In genomic region chr1:129150643-129151042, GRCm38 (mm10) we compare ENCODE assay signal across 14 mouse cellular contexts.
DNase-seq lines count a peak whose midpoint lies in the region; ATAC-seq and TF ChIP-seq lines count a peak whose summit lies in the region.
"Had no signal": no experiment of that assay in that cellular context is flagged by ENCODE, and none has a peak within 500 bp of the region (broad histone marks: within the 10 kb centered on the region; RNA-seq: fewer than 3 reads in every experiment).

No protein-coding gene starts in this region.

- no peak for TF ChIP-seq CTCF in lung, adult 2 months (IDR thresholded peaks at IDR 0.05; ENCODE audit: insufficient read depth, low read length)

- 0 out of 2 replicates have a peak, but pooled peaks have one; percentile 50 for ATAC-seq in forebrain, embryonic 13.5 days
- ATAC-seq in lung, embryonic 15.5 days (ENCODE audit: borderline replicate concordance, extremely low read depth, low FRiP score, low TSS enrichment): peak; percentile 59; the same call in 1 of the 2 replicates
- ATAC-seq in forebrain, embryonic 15.5 days (replicated peaks): peak; percentile 66; the same call in 1 of the 2 replicates
- ATAC-seq in erythroblast, adult 5-6 weeks (replicated peaks; ENCODE audit: low FRiP score, poor library complexity, severe bottlenecking): no peak

- no peak for DNase-seq in forebrain, embryonic 10.5 days (ENCODE audit: extremely low spot score, low spot score)
- DNase-seq in lung, adult 2 months: no peak
- DNase-seq in lung, postnatal 10 days: peak; percentile 47
- no peak for DNase-seq in gastrocnemius, postnatal 4 days (ENCODE audit: low spot score in 2 of 2)
- DNase-seq: adrenal gland, postnatal 25 days; heart, adult 2 months; kidney, adult 8-10 months; right cerebral cortex, postnatal 4 days had no signal

- H3K27me3 ChIP-seq in forebrain, embryonic 13.5 days: no peaks in the 10 kb centered on the region
- no peaks in the 10 kb centered on the region for H3K27me3 ChIP-seq in forebrain, embryonic 10.5 days (ENCODE audit: poor library complexity, severe bottlenecking)
- no peaks in the 10 kb centered on the region for H3K27me3 ChIP-seq in lung, embryonic 15.5 days
- H3K27me3 ChIP-seq in forebrain, embryonic 15.5 days: no peaks in the 10 kb centered on the region
- H3K27me3 ChIP-seq: limb, embryonic 15.5 days had no signal

- H3K36me3 ChIP-seq in forebrain, embryonic 13.5 days (ENCODE audit: poor library complexity, severe bottlenecking): no peaks in the 10 kb centered on the region
- H3K36me3 ChIP-seq in forebrain, embryonic 10.5 days (replicated peaks): no peaks in the 10 kb centered on the region
- no peaks in the 10 kb centered on the region for H3K36me3 ChIP-seq in lung, embryonic 15.5 days
- no peaks in the 10 kb centered on the region for H3K36me3 ChIP-seq in forebrain, embryonic 15.5 days
- H3K36me3 ChIP-seq: limb, embryonic 15.5 days had no signal

- no peak overlapping the region for H3K4me2 ChIP-seq in forebrain, embryonic 13.5 days
- no peak overlapping the region for H3K4me2 ChIP-seq in lung, embryonic 15.5 days
- H3K4me2 ChIP-seq in forebrain, embryonic 15.5 days (replicated peaks): no peak overlapping the region
- H3K4me2 ChIP-seq: limb, embryonic 15.5 days had no signal

- no peak overlapping the region for H3K9ac ChIP-seq in forebrain, embryonic 13.5 days
- H3K9ac ChIP-seq in lung, embryonic 15.5 days: no peak overlapping the region
- H3K9ac ChIP-seq in forebrain, embryonic 15.5 days (replicated peaks): no peak overlapping the region
- H3K9ac ChIP-seq: limb, embryonic 15.5 days had no signal

- no peaks in the 10 kb centered on the region for H3K9me3 ChIP-seq in forebrain, embryonic 13.5 days (replicated peaks)
- no peaks in the 10 kb centered on the region for H3K9me3 ChIP-seq in forebrain, embryonic 10.5 days
- H3K9me3 ChIP-seq in lung, embryonic 15.5 days: no peaks in the 10 kb centered on the region
- no peaks in the 10 kb centered on the region for H3K9me3 ChIP-seq in forebrain, embryonic 15.5 days
- H3K9me3 ChIP-seq: limb, embryonic 15.5 days had no signal

- H3K27ac ChIP-seq in forebrain, embryonic 13.5 days: no peak overlapping the region
- H3K27ac ChIP-seq in forebrain, embryonic 10.5 days: no peak overlapping the region
- H3K27ac ChIP-seq in lung, embryonic 15.5 days: no peak overlapping the region
- no peak overlapping the region for H3K27ac ChIP-seq in forebrain, embryonic 15.5 days (replicated peaks)
- H3K27ac ChIP-seq: heart, adult 2 months; limb, embryonic 15.5 days; macrophage had no signal

- TF ChIP-seq POLR2A in lung, adult 2 months (IDR thresholded peaks at IDR 0.05; ENCODE audit: borderline replicate concordance, extremely low read depth, low read depth, low read length): no peak

- H3K4me1 ChIP-seq in forebrain, embryonic 13.5 days: 0 out of 2 replicates have a peak, but pooled peaks cover 4% of the 10 kb centered on the region
- H3K4me1 ChIP-seq in forebrain, embryonic 10.5 days: peaks cover 5% of the 10 kb centered on the region
- H3K4me1 ChIP-seq in lung, embryonic 15.5 days: no peaks in the 10 kb centered on the region
- no peaks in the 10 kb centered on the region for H3K4me1 ChIP-seq in lung, adult 2 months (ENCODE audit: control insufficient read depth, insufficient read depth, low read length)
- H3K4me1 ChIP-seq in forebrain, embryonic 15.5 days: 0 out of 2 replicates have a peak, but pooled peaks cover 2% of the 10 kb centered on the region
- H3K4me1 ChIP-seq: limb, embryonic 15.5 days had no signal

- WGBS in forebrain, embryonic 13.5 days: 78% methylated on average over 1 of the region's 1 CpGs
- WGBS in forebrain, embryonic 10.5 days: 85% methylated on average over 1 of the region's 1 CpGs
- 44% methylated on average over 1 of the region's 1 CpGs for WGBS in lung, embryonic 15.5 days
- 55% methylated on average over 1 of the region's 1 CpGs for WGBS in lung, adult 2 months
- 65% methylated on average over 1 of the region's 1 CpGs for WGBS in forebrain, embryonic 15.5 days

- no peak overlapping the region for H3K4me3 ChIP-seq in forebrain, embryonic 13.5 days
- H3K4me3 ChIP-seq in forebrain, embryonic 10.5 days: no peak overlapping the region
- no peak overlapping the region for H3K4me3 ChIP-seq in lung, embryonic 15.5 days
- H3K4me3 ChIP-seq in lung, adult 2 months (replicated peaks; ENCODE audit: extremely low read depth, low read depth, low read length): no peak overlapping the region
- H3K4me3 ChIP-seq in forebrain, embryonic 15.5 days: no peak overlapping the region
- H3K4me3 ChIP-seq: heart, adult 2 months; limb, embryonic 15.5 days had no signal
